Comparison of ENCODE assay signal across 20 mouse cellular contexts in the genomic region with DNA sequence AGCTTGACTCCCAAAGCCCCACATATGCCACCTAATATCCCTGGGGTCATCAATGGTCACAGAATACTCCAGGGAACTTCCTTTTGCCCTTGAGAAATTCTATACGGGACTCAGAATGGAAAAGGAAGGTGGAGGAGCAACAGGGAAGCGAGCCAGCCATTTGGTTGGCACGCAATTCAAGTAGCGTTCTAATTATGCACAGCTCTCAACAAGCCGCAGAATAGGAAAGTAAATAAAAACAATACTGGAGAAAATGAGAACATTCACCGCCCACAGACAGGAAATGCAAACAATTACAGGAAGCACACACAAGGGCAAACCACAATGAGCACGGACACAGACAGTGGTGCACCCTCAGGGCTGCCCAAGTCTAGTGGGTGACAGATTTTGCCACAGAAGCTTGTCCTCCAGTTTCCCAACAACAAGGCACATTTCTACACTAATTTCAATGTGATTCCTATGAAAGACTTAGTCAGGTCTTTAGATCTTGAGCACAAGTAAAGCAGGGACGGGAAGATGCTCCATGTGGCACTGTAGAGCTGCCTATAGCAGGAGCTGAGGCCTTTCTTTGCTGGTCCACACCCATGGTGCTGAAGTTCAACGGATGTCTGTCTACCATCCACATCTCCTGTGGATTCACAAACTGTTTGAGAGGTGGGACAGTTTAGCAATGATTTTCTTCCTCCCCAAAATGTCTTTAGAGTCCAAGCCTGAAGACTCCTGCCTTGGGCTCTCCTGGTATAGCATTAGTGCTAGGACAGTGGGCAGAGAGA.
DNase-seq lines count a peak whose midpoint lies in the region; ATAC-seq lines count a peak whose summit lies in the region.
"Had no signal": no experiment of that assay in that cellular context is flagged by ENCODE, and none has a peak within 500 bp of the region (broad histone marks: within the 10 kb centered on the region; RNA-seq: fewer than 3 reads in every experiment).

No protein-coding gene starts in this region.

- no peak overlapping the region for H3K4me3 ChIP-seq in midbrain, embryonic 11.5 days (ENCODE audit: low read depth, low read length)
- no peak overlapping the region for H3K4me3 ChIP-seq in midbrain, embryonic 16.5 days (ENCODE audit: low read depth, low read length)
- H3K4me3 ChIP-seq: embryonic facial prominence, embryonic 13.5 days; forebrain, embryonic 12.5 days; heart, embryonic 10.5 days; liver, embryonic 13.5 days had no signal

- no peak overlapping the region for H3K27ac ChIP-seq in midbrain, embryonic 11.5 days (ENCODE audit: low read depth, low read length)
- H3K27ac ChIP-seq in midbrain, embryonic 16.5 days (ENCODE audit: low read length), result no peak overlapping the region
- H3K27ac ChIP-seq: embryonic facial prominence, embryonic 13.5 days; forebrain, embryonic 12.5 days; heart, embryonic 10.5 days; liver, embryonic 13.5 days had no signal

- H3K4me2 ChIP-seq in midbrain, embryonic 11.5 days, result no peak overlapping the region
- no peak overlapping the region for H3K4me2 ChIP-seq in midbrain, embryonic 16.5 days (ENCODE audit: low read length)
- H3K4me2 ChIP-seq: embryonic facial prominence, embryonic 13.5 days; forebrain, embryonic 12.5 days; liver, embryonic 13.5 days had no signal

- H3K9ac ChIP-seq in midbrain, embryonic 11.5 days (ENCODE audit: low read length), result no peak overlapping the region
- no peak overlapping the region for H3K9ac ChIP-seq in midbrain, embryonic 16.5 days (ENCODE audit: low read depth, low read length)
- H3K9ac ChIP-seq: embryonic facial prominence, embryonic 13.5 days; forebrain, embryonic 12.5 days; liver, embryonic 13.5 days had no signal

- WGBS in midbrain, embryonic 11.5 days, result 87% methylated on average over 9 of the region's 9 CpGs
- 68% methylated on average over 9 of the region's 9 CpGs for WGBS in midbrain, embryonic 16.5 days

- no peaks in the 10 kb centered on the region for H3K36me3 ChIP-seq in midbrain, embryonic 11.5 days (ENCODE audit: control insufficient read depth, insufficient read depth, low read length)
- no peaks in the 10 kb centered on the region for H3K36me3 ChIP-seq in midbrain, embryonic 16.5 days (ENCODE audit: control insufficient read depth, insufficient read depth, low read length)
- H3K36me3 ChIP-seq: embryonic facial prominence, embryonic 13.5 days; forebrain, embryonic 12.5 days; heart, embryonic 10.5 days; liver, embryonic 13.5 days had no signal

- DNase-seq in gastrocnemius, adult 18-20 months (ENCODE audit: low spot score), result peak; percentile 42
- no peak for DNase-seq in gastrocnemius, postnatal 10 days
- peak; percentile 19 for DNase-seq in midbrain, embryonic 11.5 days (ENCODE audit: low spot score, missing footprints)
- DNase-seq in R1 (ENCODE audit: low read depth, low spot score), result peak; percentile 27
- peak; percentile 7 for DNase-seq in lung, postnatal 14 days
- no peak for DNase-seq in embryo, embryonic 10 days (ENCODE audit: low spot score)
- no peak for DNase-seq in natural killer cell, adult 2 months (ENCODE audit: low spot score in 2 of 2)
- DNase-seq: cerebellum, adult 9-10 months; kidney, adult 9 months; layer of hippocampus, postnatal 36 days; left cerebral cortex, postnatal 4 days; liver, embryonic 13.5 days; midbrain, embryonic 14.5 days; spleen, adult 18-20 months; thymus, postnatal 14 days had no signal

- no peaks in the 10 kb centered on the region for H3K9me3 ChIP-seq in midbrain, embryonic 11.5 days (ENCODE audit: control insufficient read depth, low read length)
- H3K9me3 ChIP-seq in midbrain, embryonic 16.5 days (replicated peaks; ENCODE audit: control insufficient read depth, low read length, poor library complexity, severe bottlenecking), result no peaks in the 10 kb centered on the region
- H3K9me3 ChIP-seq: embryonic facial prominence, embryonic 13.5 days; forebrain, embryonic 12.5 days; heart, embryonic 10.5 days; liver, embryonic 13.5 days had no signal

- H3K27me3 ChIP-seq in midbrain, embryonic 11.5 days (ENCODE audit: control insufficient read depth, insufficient read depth, low read length), result no peaks in the 10 kb centered on the region
- H3K27me3 ChIP-seq in midbrain, embryonic 16.5 days (ENCODE audit: control insufficient read depth, insufficient read depth, low read depth, low read length), result no peaks in the 10 kb centered on the region
- H3K27me3 ChIP-seq: embryonic facial prominence, embryonic 13.5 days; forebrain, embryonic 12.5 days; liver, embryonic 13.5 days had no signal

- H3K4me1 ChIP-seq in midbrain, embryonic 11.5 days (ENCODE audit: control insufficient read depth, insufficient read depth, low read length), result peaks cover 14% of the 10 kb centered on the region
- H3K4me1 ChIP-seq in midbrain, embryonic 16.5 days (ENCODE audit: control insufficient read depth, insufficient read depth, low read length), result peaks cover 39% of the 10 kb centered on the region

- no peak for ATAC-seq in midbrain, embryonic 11.5 days (ENCODE audit: low FRiP score)
- ATAC-seq in midbrain, embryonic 16.5 days, result no peak
- ATAC-seq: CD4-positive, CD25-positive, alpha-beta regulatory T cell, adult 4 months had no signal

Comparison
In these comparisons a context has a peak if more than half of its experiments do, and no peak if none do; other contexts are left out.
1. DNase-seq: peak in gastrocnemius, adult 18-20 months (single experiment), midbrain, embryonic 11.5 days (single experiment), R1 (single experiment) and lung, postnatal 14 days (single experiment); none in gastrocnemius, postnatal 10 days (single experiment), embryo, embryonic 10 days (single experiment) and natural killer cell, adult 2 months (0 of 2).